Mouse (Mus musculus): ENCODE results near the gene Mapkapk2. TPM values are rescaled to one million over a fixed set of nuclear protein-coding genes. Genes with fewer than 3 reads are reported as not detected.

The Mapkapk2 gene
- total and polyA plus RNA-seq, 3 experiments, result 53.2 to 85.4 TPM; not detected in 1

- H3K79me2 ChIP-seq (ENCODE audit: control insufficient read depth, insufficient read depth, low read length, poor library complexity), result peaks cover 39% of the 10 kb centered on the region
- H3K4me1 ChIP-seq (ENCODE audit: control insufficient read depth in 1 of 2, insufficient read depth in 2 of 2, low read length in 2 of 2), result peaks cover 0 to 3% of the 10 kb centered on the region in 2 experiments; a peak in 1 of 4 replicates
- peaks cover 0 to 4% of the 10 kb centered on the region in 2 experiments; a peak in 2 of 4 replicates for H3K36me3 ChIP-seq (ENCODE audit: control insufficient read depth in 1 of 2, insufficient read depth in 2 of 2, low read length in 2 of 2)
- no peak overlapping the region for H3K27ac ChIP-seq (ENCODE audit: control insufficient read depth, low read depth, low read length)
- H3K27me3 ChIP-seq (ENCODE audit: control insufficient read depth in 1 of 2, insufficient read depth in 2 of 2, low read length in 2 of 2), result no peaks in the 10 kb centered on the region
- no peak for TF ChIP-seq MAFK (IDR thresholded peaks at IDR 0.05; ENCODE audit: borderline replicate concordance, low read depth, low read length)
- TF ChIP-seq POLR2AphosphoS5 (IDR thresholded peaks at IDR 0.05; ENCODE audit: borderline replicate concordance, low read depth, low read length), result no peak
- no peak for TF ChIP-seq SIN3A (IDR thresholded peaks at IDR 0.05; ENCODE audit: low read length)
- no peak for TF ChIP-seq TBP (IDR thresholded peaks at IDR 0.05; ENCODE audit: low read depth, low read length)
- TF ChIP-seq USF2 (IDR thresholded peaks at IDR 0.05; ENCODE audit: borderline replicate concordance in 1 of 2, insufficient read depth in 1 of 2, low read depth in 1 of 2, low read length in 2 of 2), result no peak
- no peak for TF ChIP-seq USF1 (IDR thresholded peaks at IDR 0.05; ENCODE audit: low read depth, low read length)
- TF ChIP-seq BHLHE40 (IDR thresholded peaks at IDR 0.05; ENCODE audit: borderline replicate concordance, low read depth, low read length), result no peak
- no peak for TF ChIP-seq GABPA (IDR thresholded peaks at IDR 0.05; ENCODE audit: low read depth, low read length)
- TF ChIP-seq CTCF (IDR thresholded peaks at IDR 0.05 in 2 of 3, conservative IDR thresholded peaks at IDR 0.05 in 1 of 3; ENCODE audit: control insufficient read depth in 1 of 3, insufficient read depth in 1 of 3, low read depth in 2 of 3, low read length in 3 of 3, poor library complexity in 1 of 3, severe bottlenecking in 1 of 3), result no peak
- TF ChIP-seq MXI1 (IDR thresholded peaks at IDR 0.05; ENCODE audit: low read depth, low read length), result no peak
- no peak for TF ChIP-seq ZNF384 (IDR thresholded peaks at IDR 0.05; ENCODE audit: low read depth, low read length)
- TF ChIP-seq JUND (IDR thresholded peaks at IDR 0.05; ENCODE audit: low read depth, low read length), result no peak
- TF ChIP-seq MEF2A (IDR thresholded peaks at IDR 0.05; ENCODE audit: extremely low read depth, insufficient replicate concordance, low read depth, low read length, poor library complexity, severe bottlenecking), result no peak
- no peak for TF ChIP-seq ELF1 (IDR thresholded peaks at IDR 0.05; ENCODE audit: low read depth, low read length)
- no peak for TF ChIP-seq E2F4 (IDR thresholded peaks at IDR 0.05; ENCODE audit: borderline replicate concordance, low read depth, low read length)
- no peak for TF ChIP-seq CHD2 (IDR thresholded peaks at IDR 0.05; ENCODE audit: low read length)
- no peak for TF ChIP-seq RCOR1 (IDR thresholded peaks at IDR 0.05; ENCODE audit: low read depth, low read length)
- TF ChIP-seq GATA1 (IDR thresholded peaks at IDR 0.05; ENCODE audit: low read depth, low read length), result no peak
- no peak for TF ChIP-seq KAT2A (conservative IDR thresholded peaks at IDR 0.05; ENCODE audit: low read depth, low read length)
- TF ChIP-seq ETS1 (IDR thresholded peaks at IDR 0.05; ENCODE audit: low read depth, low read length), result no peak
- H3K9ac ChIP-seq (ENCODE audit: control insufficient read depth, low read depth, low read length, poor library complexity, severe bottlenecking), result no peak overlapping the region
- no peak for DNase-seq (ENCODE audit: low read depth, low spot score)
- no peak overlapping the region for H3K4me3 ChIP-seq (ENCODE audit: control insufficient read depth in 1 of 2, insufficient read depth in 1 of 2, low read depth in 2 of 2, low read length in 2 of 2)
- no peaks in the 10 kb centered on the region for H3K9me3 ChIP-seq (replicated peaks; ENCODE audit: insufficient read depth, low read length)
Measured at GRCm38 (mm10) chr1:131092173-131092572, 5.5 kb downstream of the Mapkapk2 start.

- Histone ChIP-seq H3K27ac (ENCODE audit: control insufficient read depth, low read depth, low read length) (no peak overlapping the region), H3K27me3 (ENCODE audit: control insufficient read depth in 1 of 2, insufficient read depth in 2 of 2, low read length in 2 of 2) (no peaks in the 10 kb centered on the region), H3K36me3 (ENCODE audit: control insufficient read depth in 1 of 2, insufficient read depth in 2 of 2, low read length in 2 of 2) (peaks cover 0 to 4% of the 10 kb centered on the region in 2 experiments; a peak in 2 of 4 replicates), H3K9me3 (replicated peaks; ENCODE audit: insufficient read depth, low read length) (no peaks in the 10 kb centered on the region), H3K4me1 (ENCODE audit: control insufficient read depth in 1 of 2, insufficient read depth in 2 of 2, low read length in 2 of 2) (peaks cover 0 to 3% of the 10 kb centered on the region in 2 experiments; a peak in 1 of 4 replicates), H3K9ac (ENCODE audit: control insufficient read depth, low read depth, low read length, poor library complexity, severe bottlenecking) (no peak overlapping the region), H3K79me2 (ENCODE audit: control insufficient read depth, insufficient read depth, low read length, poor library complexity) (peaks cover 38% of the 10 kb centered on the region), H3K4me3 (ENCODE audit: control insufficient read depth in 1 of 2, insufficient read depth in 1 of 2, low read depth in 2 of 2, low read length in 2 of 2) (no peak overlapping the region)
- no peak for DNase-seq (ENCODE audit: low read depth, low spot score)
- TF ChIP-seq TCF12 (IDR thresholded peaks at IDR 0.05; ENCODE audit: low read depth, low read length), result no peak
Measured at GRCm38 (mm10) chr1:131091481-131091880, 6.1 kb downstream of the Mapkapk2 start.
